Mouse (Mus musculus) C2C12 (cell line): ENCODE measurements around the gene Cand1.

ENCODE experiments used
- CEBPB ChIP-seq: IDR thresholded peaks from one replicate; pipeline ENCODE4 v1.6.1; 2011; ENCODE audit warnings: low read depth, mild to moderate bottlenecking, control low read depth, moderate library complexity
- CTCF ChIP-seq: IDR thresholded peaks from one replicate; pipeline ENCODE4 v1.5.1; 2011; ENCODE audit not compliant: control insufficient read depth, insufficient read depth, insufficient read length
- MAX ChIP-seq: IDR thresholded peaks from one replicate; pipeline ENCODE4 v1.6.1; 2011; ENCODE audit warnings: mild to moderate bottlenecking, control low read depth
- MYOD1 ChIP-seq: IDR thresholded peaks from one replicate; pipeline ENCODE4 v1.6.1; 2011; ENCODE audit warnings: low read depth; ENCODE audit not compliant: control insufficient read depth, insufficient read length
- USF1 ChIP-seq: IDR thresholded peaks from one replicate; pipeline ENCODE4 v1.6.1; 2011; ENCODE audit warnings: low read depth, mild to moderate bottlenecking, control low read depth, moderate library complexity

- no peak for TF ChIP-seq CEBPB
- no peak for TF ChIP-seq CTCF
- no peak for TF ChIP-seq USF1
- TF ChIP-seq MAX = no peak
- no peak for TF ChIP-seq MYOD1
These were observed 18.2 kb downstream of the Cand1 start for GRCm38 (mm10) chr10:119221631-119222030.
